Mouse (Mus musculus) hindbrain, embryonic 14.5 days (tissue): ENCODE results near the gene Ralgapb. TPM values are rescaled to one million over a fixed set of nuclear protein-coding genes. Genes with fewer than 3 reads are reported as not detected.

Experiments used
- ATAC-seq: fragments of 200-750 bp; cut with Nextera tagmentation; 2 replicates; pipeline ENCODE4 v1.8.0; 2017; ENCODE audit warnings: moderate number of reproducible peaks, mild to moderate bottlenecking, moderate TSS enrichment, moderate library complexity; ENCODE audit not compliant: low FRiP score
- DNase-seq: peaks from one replicate; pipeline ENCODE4 v3.0.0-alpha.2; 2015; ENCODE audit warnings: low spot score
- H3K27ac ChIP-seq: fragments of 300-500 bp; sonication (generic); 2 replicates; pipeline ENCODE4 v1.5.1; 2014; ENCODE audit warnings: mild to moderate bottlenecking, moderate library complexity
- H3K27me3 ChIP-seq: fragments of 300-500 bp; sonication (generic); 2 replicates; pipeline ENCODE4 v1.6.1; 2014; ENCODE audit warnings: mild to moderate bottlenecking, low read length, mixed read lengths; ENCODE audit not compliant: control insufficient read depth, insufficient read depth
- H3K36me3 ChIP-seq: fragments of 300-500 bp; sonication (generic); replicated peaks from 2 replicates; pipeline ENCODE4 v1.6.1; 2014; ENCODE audit not compliant: control insufficient read depth, insufficient read depth
- H3K4me1 ChIP-seq: fragments of 300-500 bp; sonication (generic); replicated peaks from 2 replicates; pipeline ENCODE4 v1.6.1; 2014; ENCODE audit warnings: antibody characterized with exemption, low read length, mixed read lengths; ENCODE audit not compliant: control insufficient read depth, insufficient read depth
- H3K4me2 ChIP-seq: fragments of 300-500 bp; sonication (generic); replicated peaks from 2 replicates; pipeline ENCODE4 v1.6.1; 2014; ENCODE audit warnings: mild to moderate bottlenecking, moderate library complexity
- H3K4me3 ChIP-seq: fragments of 300-500 bp; sonication (generic); replicated peaks from 2 replicates; pipeline ENCODE4 v1.5.1; 2014; ENCODE audit warnings: mild to moderate bottlenecking, low read length
- H3K9ac ChIP-seq: fragments of 300-500 bp; sonication (generic); 2 replicates; pipeline ENCODE4 v1.6.1; 2014
- H3K9me3 ChIP-seq: fragments of 300-500 bp; sonication (generic); 2 replicates; pipeline ENCODE4 v1.6.1; 2016; ENCODE audit warnings: low read length; ENCODE audit not compliant: control insufficient read depth
- WGBS: fragments of 180-500 bp; shearing (Covaris S2); extraction: QIAGEN DNeasy Blood & Tissue Kit; methylation state at CpG from one replicate; pipeline ENCODE4 v1.1.7; 2014; 5-methylcytosine and 5-hydroxymethylcytosine counted together
- polyA plus RNA-seq: library from polyadenylated mRNA; unstranded; fragments of >200 nt; fragmentation: Nextera tagmentation; extraction: Ambion mirVana; gene quantifications from 2 replicates; pipeline ENCODE4 v1.2.1, GENCODE M21; 2014

Gene Ralgapb
- polyA plus RNA-seq, 1 experiment from 2014 or later, result 34.7 TPM

DNA sequence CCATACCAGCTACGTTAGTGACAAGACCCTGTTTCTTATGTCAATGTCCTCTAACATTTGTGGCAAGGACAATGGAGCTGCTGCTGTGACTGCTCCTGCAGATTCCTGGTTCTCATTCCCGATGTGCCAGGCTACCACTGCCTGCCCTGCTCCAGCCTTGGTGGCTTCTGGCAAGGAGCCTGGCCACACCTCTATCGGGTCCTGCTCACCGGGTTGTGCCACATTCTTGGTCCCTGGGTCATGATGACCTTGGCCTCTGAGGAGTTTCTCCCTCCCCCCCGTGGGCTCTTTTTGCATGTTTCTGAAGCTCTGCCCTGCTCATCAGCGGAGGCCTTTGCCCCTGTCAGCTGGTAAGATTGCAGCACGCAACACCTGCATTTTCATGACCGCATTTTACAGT is 113.4 kb downstream of the Ralgapb start:
- Histone ChIP-seq H3K9ac (no peak overlapping the region), H3K4me3 (no peak overlapping the region), H3K27ac (no peak overlapping the region), H3K9me3 (no peaks in the 10 kb centered on the region), H3K36me3 (no peaks in the 10 kb centered on the region), H3K4me2 (no peak overlapping the region), H3K4me1 (no peaks in the 10 kb centered on the region), H3K27me3 (no peaks in the 10 kb centered on the region)
- 82% methylated on average over 8 of the region's 8 CpGs for WGBS
- ATAC-seq (no peak), DNase-seq (no peak)

DNA sequence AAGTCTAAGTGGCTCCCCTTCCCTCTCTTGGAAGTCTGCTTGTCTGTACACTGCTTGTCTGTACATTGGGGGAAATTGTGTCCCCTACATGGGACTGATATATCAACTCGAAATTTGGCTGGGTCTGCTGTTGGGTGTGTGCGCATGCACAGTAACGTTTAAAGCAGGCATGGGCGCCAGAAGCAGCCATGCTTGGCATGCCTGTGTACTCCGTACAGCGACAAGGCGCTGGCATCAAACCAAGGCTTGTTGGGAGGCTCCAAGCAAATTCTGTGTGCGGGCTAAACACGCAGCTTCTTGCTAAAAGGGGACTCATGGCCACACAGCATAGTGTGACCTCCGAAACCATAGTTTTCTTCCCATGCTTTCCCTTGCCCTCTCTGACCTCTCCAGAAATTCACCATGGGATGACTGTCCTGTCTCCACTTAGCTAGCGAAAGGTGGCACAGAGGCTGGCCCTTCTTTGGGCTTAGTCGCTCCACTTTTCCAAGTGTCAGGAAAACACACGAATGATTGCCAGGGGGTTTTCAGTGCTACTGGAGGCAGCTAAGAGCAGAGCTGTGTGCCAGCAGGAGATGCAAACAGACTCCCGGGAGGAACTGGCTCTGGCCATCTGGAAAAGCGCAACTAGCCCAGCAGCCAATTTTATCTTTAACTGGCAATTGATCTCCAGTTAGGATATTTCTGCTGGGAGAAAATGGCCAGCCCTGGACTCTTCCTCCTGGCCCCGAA is 114.6 kb downstream of the Ralgapb start:
- no peak overlapping the region for H3K4me2 ChIP-seq
- no peak overlapping the region for H3K27ac ChIP-seq
- no peak for DNase-seq

DNA sequence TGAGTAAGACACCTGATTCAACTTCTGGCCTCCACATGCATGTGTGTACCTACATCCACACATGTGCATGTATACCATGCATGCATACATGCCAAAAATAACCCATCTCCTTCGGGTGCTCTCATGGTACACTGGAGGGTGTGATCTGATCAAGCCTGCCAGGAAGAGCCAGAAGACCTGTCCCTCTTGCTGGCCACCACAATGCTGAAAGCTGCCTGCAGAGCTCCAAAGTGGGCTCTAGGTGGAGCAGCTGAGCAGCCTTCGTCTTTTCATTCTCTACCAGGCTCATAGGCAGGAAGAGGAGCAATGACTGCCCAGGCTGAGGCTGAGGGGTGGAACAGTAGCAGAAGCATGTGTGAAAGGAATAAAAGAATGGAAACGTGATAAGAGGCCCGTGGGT is 124.4 kb downstream of the Ralgapb start:
- Histone ChIP-seq H3K27ac (no peak overlapping the region), H3K36me3 (no peaks in the 10 kb centered on the region), H3K4me2 (no peak overlapping the region), H3K9me3 (no peaks in the 10 kb centered on the region), H3K27me3 (no peaks in the 10 kb centered on the region), H3K4me1 (no peaks in the 10 kb centered on the region), H3K4me3 (no peak overlapping the region), H3K9ac (no peak overlapping the region)
- ATAC-seq, result peak; percentile 78; the same call in 1 of the 2 replicates
- DNase-seq, result peak; percentile 87
- WGBS, result 8% methylated on average over 4 of the region's 4 CpGs

More for the DNA sequence above, 114.6 kb downstream of the Ralgapb start:
- Histone ChIP-seq H3K27me3 (no peaks in the 10 kb centered on the region), H3K9ac (no peak overlapping the region), H3K36me3 (no peaks in the 10 kb centered on the region), H3K4me1 (no peaks in the 10 kb centered on the region), H3K9me3 (no peaks in the 10 kb centered on the region), H3K4me3 (no peak overlapping the region)
- no peak for ATAC-seq
- WGBS, result 76% methylated on average over 16 of the region's 16 CpGs

DNA sequence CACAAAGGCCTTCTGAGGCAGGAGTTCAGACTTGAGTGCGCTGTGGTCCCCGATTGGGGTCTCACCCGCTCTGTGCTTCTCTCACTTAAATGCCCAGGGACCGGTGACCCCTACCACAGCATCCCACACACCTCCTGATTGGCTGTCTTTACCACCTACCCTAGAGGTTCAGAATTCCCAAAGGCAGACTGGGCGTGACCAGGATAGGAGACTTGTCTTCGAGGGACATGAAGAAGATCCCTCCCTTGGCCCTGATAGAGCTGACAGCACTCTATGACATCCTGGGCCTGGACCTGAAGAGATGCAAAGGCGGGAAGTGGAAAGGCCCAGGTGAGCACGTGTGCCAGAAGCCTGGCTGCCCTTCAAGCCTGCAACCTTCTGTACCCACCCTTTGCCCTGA is 124.9 kb downstream of the Ralgapb start:
- 77% methylated on average over 8 of the region's 8 CpGs for WGBS
- Histone ChIP-seq H3K4me1 (no peaks in the 10 kb centered on the region; the same call in 1 of the 2 replicates), H3K27me3 (no peaks in the 10 kb centered on the region), H3K27ac (no peak overlapping the region), H3K9ac (no peak overlapping the region), H3K4me2 (no peak overlapping the region), H3K36me3 (no peaks in the 10 kb centered on the region), H3K9me3 (no peaks in the 10 kb centered on the region), H3K4me3 (no peak overlapping the region)
- no peak for ATAC-seq
- no peak for DNase-seq

DNA sequence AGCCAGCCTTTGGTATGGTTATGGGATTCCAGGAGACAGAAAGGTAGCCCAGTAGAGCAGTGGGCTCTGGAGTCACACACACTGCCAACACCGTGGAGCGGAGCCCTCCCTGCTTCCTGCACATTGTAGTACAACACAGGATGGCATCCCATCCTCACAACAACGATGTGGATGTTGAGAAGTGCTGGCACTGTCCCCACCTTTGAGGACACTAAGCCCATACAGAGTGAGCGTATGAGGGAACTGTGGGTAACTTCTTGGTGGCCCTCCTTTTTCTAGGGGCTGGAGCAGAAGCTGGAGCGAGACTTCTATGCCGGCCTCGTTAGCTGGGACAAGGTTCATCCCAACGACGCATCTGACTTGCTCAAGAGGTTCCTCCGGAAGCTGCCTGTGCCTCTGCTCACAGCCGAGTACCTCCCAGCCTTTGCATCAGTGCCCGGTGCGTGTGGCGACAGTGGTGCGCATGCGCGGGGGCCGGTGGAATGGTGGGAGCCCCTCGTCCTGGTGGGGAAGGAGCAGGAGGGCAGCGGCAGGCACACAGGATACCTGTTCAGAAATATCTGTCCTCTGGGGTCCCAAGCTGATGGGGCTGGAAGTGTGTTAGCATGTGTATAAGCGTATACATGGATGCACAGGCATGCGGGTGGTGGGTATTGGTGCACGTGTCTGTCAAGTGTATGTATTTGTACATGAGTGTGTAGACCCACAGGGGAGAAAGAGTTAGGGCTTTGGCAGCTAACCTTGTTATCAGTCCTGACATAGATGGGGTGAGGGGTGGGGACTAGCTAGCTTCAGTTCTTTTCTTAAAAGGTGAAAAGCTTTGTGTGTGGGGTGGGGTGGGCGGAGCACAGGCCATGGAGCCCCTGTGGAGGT is 130.0 kb downstream of the Ralgapb start:
- Histone ChIP-seq H3K4me3 (peak overlapping the region; percentile 17), H3K27ac (peak overlapping the region; percentile 38; the same call in 1 of the 2 replicates), H3K9me3 (no peaks in the 10 kb centered on the region), H3K9ac (peak overlapping the region; percentile 34; the same call in 1 of the 2 replicates), H3K4me1 (no peaks in the 10 kb centered on the region; the same call in 1 of the 2 replicates), H3K27me3 (no peaks in the 10 kb centered on the region), H3K4me2 (peak overlapping the region; percentile 47), H3K36me3 (no peaks in the 10 kb centered on the region)
- DNase-seq, result peak; percentile 54
- ATAC-seq, result peak; percentile 66; the same call in 1 of the 2 replicates
- 53% methylated on average over 24 of the region's 24 CpGs for WGBS

DNA sequence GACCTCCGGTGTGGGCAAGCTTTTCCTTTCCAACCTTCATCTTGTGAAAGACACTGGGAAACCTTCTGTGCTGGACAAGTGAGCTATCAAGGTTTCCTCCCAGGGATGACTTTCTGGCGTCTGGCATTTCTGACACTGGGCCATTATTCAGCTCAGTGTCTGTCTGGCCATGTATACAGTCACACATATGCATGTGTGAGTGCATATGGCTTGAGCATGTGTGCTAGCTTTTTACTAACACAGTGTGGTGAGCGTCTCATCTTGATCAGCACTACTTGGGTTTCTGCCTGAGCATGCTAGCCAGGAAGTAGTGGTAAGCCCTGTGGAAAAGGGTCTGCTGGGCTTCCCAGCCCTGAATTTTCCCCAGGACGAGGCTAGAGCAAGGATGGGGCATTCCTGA is 131.6 kb downstream of the Ralgapb start:
- ATAC-seq (no peak), DNase-seq (no peak)
- Histone ChIP-seq H3K27ac (no peak overlapping the region), H3K9me3 (no peaks in the 10 kb centered on the region), H3K36me3 (no peaks in the 10 kb centered on the region), H3K4me1 (no peaks in the 10 kb centered on the region; the same call in 1 of the 2 replicates), H3K27me3 (no peaks in the 10 kb centered on the region), H3K4me3 (no peak overlapping the region), H3K4me2 (no peak overlapping the region), H3K9ac (no peak overlapping the region)
- WGBS, result 50% methylated on average over 4 of the region's 4 CpGs

DNA sequence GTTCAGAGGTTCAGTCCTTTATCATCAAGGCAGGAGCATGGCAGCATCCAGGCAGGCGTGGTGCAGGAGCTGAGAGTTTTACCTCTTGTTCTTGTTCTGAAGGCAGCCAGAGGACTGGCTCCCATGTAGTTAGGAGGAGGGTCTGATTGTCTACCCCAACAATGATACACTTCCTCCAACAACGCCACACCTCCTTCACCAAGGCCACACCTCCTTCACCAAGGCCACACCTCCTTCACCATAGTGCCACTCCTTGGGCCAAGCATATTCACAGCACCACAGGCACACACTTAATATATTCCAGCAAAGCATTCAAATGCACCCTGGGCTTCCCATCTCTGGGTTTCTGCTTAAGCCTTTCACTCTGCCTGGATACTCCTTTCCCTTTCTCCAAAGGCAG is 135.6 kb downstream of the Ralgapb start:
- H3K4me3 ChIP-seq, result no peak overlapping the region

DNA sequence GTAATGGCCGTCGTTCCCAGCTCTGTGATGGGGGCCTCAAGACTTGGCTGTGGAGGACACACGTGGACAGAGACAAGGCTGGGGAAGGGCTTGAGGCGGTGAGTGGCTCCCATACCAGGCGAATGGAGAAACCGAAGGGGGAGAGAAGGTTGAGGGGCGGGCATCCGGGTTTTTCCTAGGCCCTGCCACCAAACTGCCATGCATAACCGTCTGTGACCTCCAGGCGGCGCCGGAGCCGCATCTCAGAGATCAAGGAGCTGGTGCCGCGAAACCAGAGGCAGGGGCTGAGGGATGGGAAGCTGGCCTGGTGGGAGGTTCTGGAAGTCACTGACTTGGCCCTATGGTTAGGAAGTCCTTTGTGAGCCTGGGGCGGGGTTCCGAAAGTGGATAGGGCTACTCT is 137.1 kb downstream of the Ralgapb start:
- no peaks in the 10 kb centered on the region; the same call in 1 of the 2 replicates for H3K4me1 ChIP-seq
- H3K9ac ChIP-seq, result peak overlapping the region; percentile 38; the same call in 1 of the 2 replicates
- ATAC-seq, result peak; percentile 44; the same call in 1 of the 2 replicates
- H3K4me2 ChIP-seq, result peak overlapping the region; percentile 40
- DNase-seq, result peak; percentile 93
- H3K36me3 ChIP-seq, result no peaks in the 10 kb centered on the region
- H3K4me3 ChIP-seq, result no peak overlapping the region
- 3% methylated on average over 17 of the region's 17 CpGs for WGBS
- no peaks in the 10 kb centered on the region for H3K27me3 ChIP-seq
- H3K27ac ChIP-seq, result no peak overlapping the region
- H3K9me3 ChIP-seq, result no peaks in the 10 kb centered on the region

More for the DNA sequence above, 135.6 kb downstream of the Ralgapb start:
- no peaks in the 10 kb centered on the region for H3K36me3 ChIP-seq
- no peaks in the 10 kb centered on the region for H3K9me3 ChIP-seq
- H3K4me2 ChIP-seq, result no peak overlapping the region
- H3K27ac ChIP-seq, result no peak overlapping the region
- DNase-seq (no peak), ATAC-seq (no peak)
- no peaks in the 10 kb centered on the region for H3K27me3 ChIP-seq
- WGBS, result 77% methylated on average over 2 of the region's 2 CpGs
- H3K4me1 ChIP-seq, result no peaks in the 10 kb centered on the region; the same call in 1 of the 2 replicates
- no peak overlapping the region for H3K9ac ChIP-seq
